Mouse (Mus musculus): ENCODE data around the gene Aadat.
"Not testable (repeated sequence)": the region's sequence is repeated elsewhere in the genome, so short reads cannot be mapped to it uniquely, and the experiment has no call there.

The Aadat gene

GRCm38 (mm10) chr8:60505653-60506521 lies at the start of gene Aadat:
Gene Aadat (plus strand): TSS chr8:60505932.
- DNase-seq (ENCODE audit: extremely low spot score, low read depth, low spot score) = peak; percentile 56

GRCm38 (mm10) chr8:60466686-60467335 lies 38.9 kb upstream of the Aadat start:
- DNase-seq (ENCODE audit: extremely low spot score, low read depth, low spot score) = peak; percentile 20

- no peak for DNase-seq (ENCODE audit: extremely low spot score, low read depth, low spot score)
Measured at GRCm38 (mm10) chr8:60490147-60490546, 15.6 kb upstream of the Aadat start.

- no peak for DNase-seq (ENCODE audit: extremely low spot score, low read depth, low spot score)
Measured at GRCm38 (mm10) chr8:60491871-60492270, 13.9 kb upstream of the Aadat start.

GRCm38 (mm10) chr8:60492471-60492870 lies 13.3 kb upstream of the Aadat start:
- no peak for DNase-seq (ENCODE audit: extremely low spot score, low read depth, low spot score)

GRCm38 (mm10) chr8:60494606-60495005 lies 11.1 kb upstream of the Aadat start:
- DNase-seq (ENCODE audit: extremely low spot score, low read depth, low spot score) = no peak

- not testable (repeated sequence) for DNase-seq (ENCODE audit: extremely low spot score, low read depth, low spot score)
Measured at GRCm38 (mm10) chr8:60495046-60495445, 10.7 kb upstream of the Aadat start.

GRCm38 (mm10) chr8:60503098-60503497 lies 2.6 kb upstream of the Aadat start, which contains the start of gene Gm10283:
Gene Gm10283 (minus strand): TSS chr8:60503198.
- no peak for DNase-seq (ENCODE audit: extremely low spot score, low read depth, low spot score)

GRCm38 (mm10) chr8:60518286-60518685 lies 12.6 kb downstream of the Aadat start:
- DNase-seq (ENCODE audit: extremely low spot score, low read depth, low spot score) = no peak

GRCm38 (mm10) chr8:60534945-60535344 lies 29.2 kb downstream of the Aadat start:
- DNase-seq (ENCODE audit: extremely low spot score, low read depth, low spot score) = no peak

GRCm38 (mm10) chr8:60566783-60567182 lies 61.1 kb downstream of the Aadat start:
- DNase-seq (ENCODE audit: extremely low spot score, low read depth, low spot score) = no peak

- DNase-seq (ENCODE audit: extremely low spot score, low read depth, low spot score) = no peak
Measured at GRCm38 (mm10) chr8:60577231-60577630, 71.5 kb downstream of the Aadat start.

- no peak for DNase-seq (ENCODE audit: extremely low spot score, low read depth, low spot score)
Measured at GRCm38 (mm10) chr8:60583369-60583768, 77.6 kb downstream of the Aadat start.

GRCm38 (mm10) chr8:60591352-60592105 lies 85.8 kb downstream of the Aadat start:
- DNase-seq (ENCODE audit: extremely low spot score, low read depth, low spot score) = not testable (repeated sequence)

- DNase-seq (ENCODE audit: extremely low spot score, low read depth, low spot score) = no peak
Measured at GRCm38 (mm10) chr8:60594761-60595160, 89.0 kb downstream of the Aadat start.

Data from hindlimb bud, embryonic 11.5 days (tissue).